Mouse (Mus musculus): ENCODE measurements around the gene Hic1.

Hic1 gene

DNA sequence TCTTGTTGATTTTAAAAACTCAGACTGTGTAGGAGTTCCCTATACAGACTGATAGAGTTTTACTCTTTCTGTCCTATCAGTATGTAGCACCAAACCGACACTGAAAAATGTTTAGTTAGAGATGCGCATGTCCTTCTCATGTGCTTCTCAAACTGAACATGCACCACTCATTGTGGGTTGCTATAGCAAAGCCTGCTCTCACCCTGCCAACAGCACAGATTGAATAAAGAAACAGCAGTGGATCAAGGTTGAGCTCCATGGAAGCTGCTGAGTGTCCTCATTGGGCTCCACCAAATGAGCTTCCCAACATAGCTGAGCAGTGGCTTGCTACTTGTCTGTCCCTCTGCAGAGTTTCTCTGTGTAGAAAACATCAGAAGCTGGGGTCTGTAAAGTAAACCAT, 51.2 kb downstream of the Hic1 start:
- no peak for DNase-seq (ENCODE audit: low read depth, low spot score)

DNA sequence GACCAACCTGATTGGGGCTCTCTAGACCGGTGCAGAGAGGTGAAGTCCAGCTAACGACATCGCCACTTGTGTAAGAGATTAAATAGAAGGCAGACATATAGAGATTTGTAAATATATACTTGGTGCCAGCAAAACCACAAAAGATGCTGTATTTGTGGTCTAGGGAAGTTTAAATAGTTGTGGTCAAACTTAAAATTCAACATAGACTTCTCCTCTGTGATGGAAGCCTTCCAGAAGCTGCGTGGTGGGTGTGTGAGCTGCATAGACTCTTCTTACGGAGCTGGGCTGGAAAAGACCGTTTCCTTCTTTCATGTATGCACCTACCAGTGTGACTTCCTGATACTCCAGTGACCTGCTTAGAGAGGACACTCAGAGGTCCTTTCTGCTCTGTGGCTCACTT, 52.9 kb downstream of the Hic1 start:
- DNase-seq (ENCODE audit: low read depth, low spot score), result no peak

Measured in retina, postnatal 7 days (tissue).